Mouse (Mus musculus) heart, embryonic 14.5 days (tissue): ENCODE data around the gene Runx1. TPM values are rescaled to one million over a fixed set of nuclear protein-coding genes. Genes with fewer than 3 reads are reported as not detected.

Source experiments
- ATAC-seq: fragments of 200-750 bp; cut with Nextera tagmentation; 2 replicates; pipeline ENCODE4 v1.8.0; 2017; ENCODE audit warnings: low read depth, moderate TSS enrichment; ENCODE audit not compliant: insufficient number of reproducible peaks, insufficient read depth, low FRiP score
- H3K27ac ChIP-seq, 2 experiments: fragments of 200-500 bp in 1 of 2; fragments of 300-500 bp in 1 of 2; sonication (generic) in 1 of 2; replicated peaks in 1 of 2; 2 replicates each; pipeline ENCODE4 v1.5.1; 2012 to 2014; ENCODE audit warnings: low read depth in 2 of 2, low read length in 2 of 2, control low read depth in 1 of 2, mild to moderate bottlenecking in 1 of 2, mixed read lengths in 1 of 2; ENCODE audit not compliant: control insufficient read depth in 1 of 2, insufficient read depth in 1 of 2
- H3K27me3 ChIP-seq: fragments of 300-500 bp; sonication (generic); 2 replicates; pipeline ENCODE4 v1.6.1; 2014; ENCODE audit warnings: mild to moderate bottlenecking, low read length, control low read depth; ENCODE audit not compliant: control insufficient read depth, insufficient read depth
- H3K36me3 ChIP-seq: fragments of 300-500 bp; sonication (generic); 2 replicates; pipeline ENCODE4 v1.6.1; 2014; ENCODE audit warnings: mild to moderate bottlenecking, control low read depth, low read length, mixed read lengths; ENCODE audit not compliant: control insufficient read depth, insufficient read depth
- H3K4me1 ChIP-seq, 2 experiments: fragments of 200-500 bp in 1 of 2; fragments of 300-500 bp in 1 of 2; sonication (generic) in 1 of 2; 2 replicates each; pipeline ENCODE4 v1.6.1; 2012 to 2014; ENCODE audit warnings: low read length in 2 of 2, control low read depth in 1 of 2, mixed read lengths in 1 of 2; ENCODE audit not compliant: control insufficient read depth in 2 of 2, insufficient read depth in 2 of 2
- H3K4me2 ChIP-seq: fragments of 300-500 bp; sonication (generic); 2 replicates; pipeline ENCODE4 v1.6.1; 2014; ENCODE audit warnings: mild to moderate bottlenecking, low read length
- H3K4me3 ChIP-seq, 2 experiments: fragments of 200-500 bp in 1 of 2; fragments of 300-500 bp in 1 of 2; sonication (generic) in 1 of 2; 2 replicates each; pipeline ENCODE4 v1.5.1; 2012 to 2014; ENCODE audit warnings: low read length in 2 of 2, mild to moderate bottlenecking in 2 of 2, control low read depth in 1 of 2, low read depth in 1 of 2, moderate library complexity in 1 of 2; ENCODE audit not compliant: control insufficient read depth in 1 of 2, insufficient read depth in 1 of 2
- H3K9ac ChIP-seq: fragments of 300-500 bp; sonication (generic); 2 replicates; pipeline ENCODE4 v1.6.1; 2014; ENCODE audit warnings: mild to moderate bottlenecking, low read length
- H3K9me3 ChIP-seq: fragments of 300-500 bp; sonication (generic); 2 replicates; pipeline ENCODE4 v1.6.1; 2016; ENCODE audit warnings: low read length, control low read depth; ENCODE audit not compliant: control insufficient read depth
- WGBS: fragments of 180-500 bp; shearing (Covaris S2); extraction: QIAGEN DNeasy Blood & Tissue Kit; methylation state at CpG from one replicate; pipeline ENCODE4 v1.1.7; 2014; 5-methylcytosine and 5-hydroxymethylcytosine counted together
- polyA plus RNA-seq: library from polyadenylated mRNA; unstranded; fragments of >200 nt; fragmentation: Nextera tagmentation; extraction: Ambion mirVana; gene quantifications from 2 replicates; pipeline ENCODE4 v1.2.1, GENCODE M21; 2014

The Runx1 gene
- polyA plus RNA-seq, 1 experiment from 2014 or later = 1.0 TPM

DNA sequence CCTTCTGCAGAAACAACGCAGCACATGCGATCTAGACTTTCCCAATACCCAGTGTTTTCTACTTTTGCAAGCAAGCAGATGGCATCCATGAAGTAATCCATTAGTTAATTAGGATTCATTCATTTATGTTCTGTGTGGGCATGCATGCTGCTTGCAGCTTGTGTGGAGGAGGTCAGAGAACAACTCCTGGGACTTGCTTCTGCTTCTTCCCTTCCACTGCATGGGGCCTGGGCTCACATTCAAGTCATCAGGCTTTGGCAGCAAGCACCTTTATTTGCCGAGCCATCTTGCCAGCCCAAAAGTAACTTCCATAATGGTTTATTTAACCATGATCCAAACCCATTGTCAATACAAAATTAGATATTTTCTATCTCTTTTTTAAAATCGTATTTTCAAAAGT, 118.2 kb downstream of the Runx1 start:
- H3K9me3 ChIP-seq = 0 out of 2 replicates have a peak, but pooled peaks cover 2% of the 10 kb centered on the region
- peaks cover 63% of the 10 kb centered on the region for H3K27me3 ChIP-seq
- H3K4me3 ChIP-seq = no peak overlapping the region
- no peak overlapping the region for H3K27ac ChIP-seq
- no peak overlapping the region for H3K4me2 ChIP-seq
- no peaks in the 10 kb centered on the region for H3K36me3 ChIP-seq
- ATAC-seq = no peak
- no peak overlapping the region for H3K9ac ChIP-seq
- H3K4me1 ChIP-seq = no peaks in the 10 kb centered on the region
- WGBS = 83% methylated on average over 4 of the region's 4 CpGs

DNA sequence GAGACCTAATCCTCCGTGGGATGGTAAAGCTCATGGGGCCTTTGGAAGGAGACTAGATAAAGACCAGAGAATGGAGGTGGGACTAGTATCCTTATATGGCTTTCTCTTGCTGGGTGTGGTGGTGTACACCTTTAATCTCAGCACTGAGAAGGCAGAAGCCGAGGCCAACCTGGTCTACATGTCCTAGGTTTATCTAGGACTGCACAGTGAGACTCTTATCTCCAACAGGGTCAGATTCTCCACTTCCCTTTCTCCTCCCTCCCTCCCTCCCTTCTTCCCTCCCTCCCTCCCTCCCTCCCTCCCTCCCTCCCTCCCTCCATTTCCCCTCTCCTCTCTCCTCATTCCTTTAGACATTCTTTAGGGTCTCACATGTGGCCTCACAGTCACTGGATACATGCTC, 118.8 kb downstream of the Runx1 start:
- ATAC-seq = no peak
- 0 out of 2 replicates have a peak, but pooled peaks cover 2% of the 10 kb centered on the region for H3K9me3 ChIP-seq
- peaks cover 65% of the 10 kb centered on the region for H3K27me3 ChIP-seq

DNA sequence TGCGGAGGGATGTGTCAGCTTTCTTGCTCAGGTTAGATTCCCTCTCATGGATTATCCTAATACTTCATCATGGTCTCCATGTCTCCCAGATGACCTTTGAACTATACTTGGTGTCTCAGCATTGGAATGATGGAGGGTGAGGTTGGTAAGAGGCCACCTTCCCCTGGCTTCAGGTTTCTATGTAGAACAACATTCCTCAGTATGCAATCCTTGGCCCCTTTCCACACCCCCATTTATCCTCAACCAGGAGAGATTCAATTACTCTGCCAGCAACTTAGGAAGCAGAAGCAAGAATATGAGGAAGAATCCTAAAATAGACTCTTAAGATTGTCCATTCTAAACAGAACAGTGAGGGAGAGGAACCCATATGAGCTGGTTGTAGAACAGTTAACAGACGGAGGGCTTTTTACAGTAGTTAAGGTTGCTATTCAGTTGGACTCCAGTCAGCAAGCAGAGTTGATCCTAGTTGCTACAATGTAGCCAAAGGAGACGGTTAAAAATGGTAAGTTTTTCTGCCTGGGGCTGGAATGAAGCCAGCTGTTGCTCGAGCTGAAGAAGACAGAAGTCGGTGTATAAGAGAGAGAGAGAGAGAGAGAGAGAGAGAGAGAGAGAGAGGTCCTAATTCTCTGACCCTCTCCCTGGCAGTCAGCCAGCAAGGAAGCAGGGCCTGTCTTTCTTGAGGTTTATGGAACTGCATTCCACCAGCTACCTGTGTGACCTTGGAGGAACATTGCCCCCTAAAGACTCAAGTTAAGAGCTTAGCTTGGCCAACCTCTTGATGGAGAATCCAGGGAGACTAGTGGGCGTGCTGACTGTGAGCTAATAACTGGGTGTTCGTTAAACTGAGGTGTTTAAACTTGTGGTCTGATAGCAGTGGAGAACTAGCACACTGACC, 120.1 kb downstream of the Runx1 start:
- 57% methylated on average over 7 of the region's 7 CpGs for WGBS
- no peak for ATAC-seq
- Histone ChIP-seq H3K27me3 (peaks cover 68% of the 10 kb centered on the region), H3K36me3 (no peaks in the 10 kb centered on the region), H3K27ac (no peak overlapping the region), H3K4me2 (no peak overlapping the region), H3K9me3 (0 out of 2 replicates have a peak, but pooled peaks cover 2% of the 10 kb centered on the region), H3K9ac (no peak overlapping the region), H3K4me1 (no peaks in the 10 kb centered on the region), H3K4me3 (no peak overlapping the region)

More for the DNA sequence above, 118.8 kb downstream of the Runx1 start:
- H3K4me2 ChIP-seq = no peak overlapping the region
- H3K9ac ChIP-seq = no peak overlapping the region
- no peak overlapping the region for H3K27ac ChIP-seq
- WGBS = 27% methylated on average over 2 of the region's 2 CpGs
- H3K4me3 ChIP-seq = no peak overlapping the region
- no peaks in the 10 kb centered on the region for H3K36me3 ChIP-seq
- H3K4me1 ChIP-seq = no peaks in the 10 kb centered on the region

DNA sequence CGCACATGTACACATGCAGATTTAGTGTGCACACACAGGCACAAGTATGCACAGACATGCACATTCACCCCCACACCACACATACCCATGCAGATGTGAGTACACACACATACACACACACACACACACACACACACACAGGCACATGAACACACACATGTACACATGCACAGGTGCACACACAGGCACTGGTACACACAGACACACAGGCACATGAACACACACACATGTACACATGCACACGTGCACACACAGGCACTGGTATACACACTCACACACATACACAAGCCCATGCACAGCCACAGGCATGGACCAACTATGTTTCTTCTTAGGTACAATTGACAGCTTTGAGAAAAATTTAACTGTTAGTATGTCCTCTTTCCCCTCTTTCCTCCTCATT, 122.1 kb downstream of the Runx1 start:
- H3K36me3 ChIP-seq = no peaks in the 10 kb centered on the region
- H3K27me3 ChIP-seq = peaks cover 85% of the 10 kb centered on the region
- H3K27ac ChIP-seq = no peak overlapping the region
- H3K9me3 ChIP-seq = 0 out of 2 replicates have a peak, but pooled peaks cover 2% of the 10 kb centered on the region
- H3K4me1 ChIP-seq = peaks cover 0 to 8% of the 10 kb centered on the region in 2 experiments; a peak in 2 of 4 replicates
- 97% methylated on average over 2 of the region's 2 CpGs for WGBS
- ATAC-seq = no peak
- H3K4me2 ChIP-seq = no peak overlapping the region
- no peak overlapping the region for H3K9ac ChIP-seq
- H3K4me3 ChIP-seq = no peak overlapping the region

DNA sequence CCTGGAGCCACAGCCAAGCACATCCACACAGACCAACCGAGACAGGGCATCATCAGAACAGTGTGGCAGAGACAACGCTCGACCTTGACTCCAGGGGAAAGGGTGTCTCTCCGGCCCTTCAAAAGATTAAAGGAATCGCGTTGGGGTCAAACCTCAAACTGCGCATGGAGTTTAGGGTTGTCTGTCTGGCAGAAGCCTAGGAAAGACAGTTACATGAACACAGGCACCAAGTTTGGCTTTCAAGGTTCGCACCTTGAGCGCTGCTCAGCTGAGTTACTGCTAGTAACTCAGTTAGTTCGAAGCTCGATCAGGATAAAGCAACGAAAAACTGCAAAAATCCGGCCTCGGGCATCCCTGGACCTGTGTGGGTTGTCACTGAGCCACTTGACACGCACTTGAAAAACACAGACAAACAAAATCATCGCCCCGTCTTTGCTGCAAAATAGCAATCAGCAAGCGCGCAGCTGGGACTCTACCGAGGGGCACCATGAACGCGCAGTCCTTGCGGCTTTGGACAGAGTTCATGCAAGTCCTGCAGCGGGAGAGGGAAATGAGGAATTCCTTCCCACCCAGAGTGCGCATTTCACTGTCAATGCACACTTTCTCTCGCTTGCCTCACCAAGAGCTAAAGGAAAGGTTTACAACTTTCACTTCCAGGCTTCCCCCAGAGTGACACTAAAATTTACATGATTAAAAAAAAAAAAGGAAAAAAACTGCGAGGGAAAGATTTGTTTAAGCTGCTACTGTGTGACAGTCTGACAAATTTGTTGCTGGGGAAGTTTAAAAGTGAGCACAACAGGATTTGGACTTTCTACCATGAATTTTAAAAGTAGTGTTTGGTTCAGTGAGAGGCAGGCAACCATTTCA, 126.2 kb downstream of the Runx1 start:
- H3K9me3 ChIP-seq = no peaks in the 10 kb centered on the region
- WGBS = 2% methylated on average over 27 of the region's 27 CpGs
- no peak overlapping the region for H3K9ac ChIP-seq
- H3K27ac ChIP-seq = no peak overlapping the region
- no peaks in the 10 kb centered on the region for H3K36me3 ChIP-seq
- H3K4me2 ChIP-seq = peak overlapping the region; percentile 9
- ATAC-seq = no peak
- H3K4me1 ChIP-seq = peaks cover 2 to 28% of the 10 kb centered on the region in 2 experiments; a peak in 3 of 4 replicates
- peaks cover 68% of the 10 kb centered on the region for H3K27me3 ChIP-seq
- H3K4me3 ChIP-seq = peak overlapping the region in 1 of 2 experiments; percentile 14; a peak in 2 of 4 replicates

DNA sequence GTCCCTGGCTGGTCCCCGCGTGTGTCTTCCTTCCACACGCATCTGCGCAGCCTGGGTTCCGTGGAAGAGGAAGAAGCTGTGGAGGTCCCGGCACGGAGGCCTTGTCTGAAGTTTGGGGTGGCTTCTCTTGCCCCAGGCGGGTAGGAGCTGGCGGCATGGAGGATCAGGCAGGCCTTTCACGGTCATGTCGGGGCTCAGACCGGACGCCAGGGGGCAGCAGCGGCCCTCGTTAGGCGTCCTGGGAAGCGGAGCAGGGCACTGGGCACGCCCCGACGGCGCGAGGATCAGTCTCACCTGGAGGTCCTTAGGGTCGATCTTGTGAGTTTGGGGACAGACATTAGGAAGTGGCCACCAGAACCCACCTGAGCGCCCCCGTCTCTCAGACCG, 127.3 kb downstream of the Runx1 start:
- Histone ChIP-seq H3K27me3 (peaks cover 62% of the 10 kb centered on the region), H3K4me1 (peaks cover 2 to 28% of the 10 kb centered on the region in 2 experiments; a peak in 3 of 4 replicates), H3K9ac (peak overlapping the region; percentile 73), H3K4me3 (peak overlapping the region; percentile 52 to 61), H3K9me3 (no peaks in the 10 kb centered on the region), H3K36me3 (no peaks in the 10 kb centered on the region), H3K27ac (0 out of 4 replicates have a peak overlapping the region, but pooled peaks of 1 of the 2 experiments have one; percentile 36), H3K4me2 (peak overlapping the region; percentile 98)
- WGBS = 1% methylated on average over 26 of the region's 26 CpGs
- ATAC-seq = peak; percentile 60
